Mouse (Mus musculus) ES-E14 (cell line): Measurements from ENCODE around the gene Zfp366. TPM values are rescaled to one million over a fixed set of nuclear protein-coding genes. Genes with fewer than 3 reads are reported as not detected.
A peak's percentile ranks its signal among the peaks of the same experiment; 100 is the strongest.

Source experiments
- DNase-seq: peaks from one replicate; pipeline ENCODE4 v3.0.0-alpha.2; 2013; ENCODE audit warnings: low read depth, low spot score
- H3K27ac ChIP-seq: 2 replicates; pipeline ENCODE4 v1.5.1; 2012; ENCODE audit warnings: low read depth, mild to moderate bottlenecking, low read length, moderate library complexity, mixed read lengths; ENCODE audit not compliant: poor library complexity, insufficient read depth, severe bottlenecking
- H3K36me3 ChIP-seq: 2 replicates; pipeline ENCODE4 v1.6.1; 2012; ENCODE audit warnings: mild to moderate bottlenecking, low read length, moderate library complexity, mixed read lengths; ENCODE audit not compliant: control insufficient read depth, poor library complexity, insufficient read depth, severe bottlenecking
- H3K4me1 ChIP-seq, 2 experiments: fragments of 150-350 bp in 1 of 2; sonication (generic) in 1 of 2; 2 replicates each; pipeline ENCODE4 v1.6.1; 2012; ENCODE audit warnings: low read length in 2 of 2, mild to moderate bottlenecking in 1 of 2, mixed read lengths in 1 of 2; ENCODE audit not compliant: control insufficient read depth in 2 of 2, insufficient read depth in 2 of 2, poor library complexity in 1 of 2
- H3K4me3 ChIP-seq, 2 experiments: fragments of 150-350 bp in 1 of 2; sonication (generic) in 1 of 2; 2 replicates each; pipeline ENCODE4 v1.5.1; 2012; ENCODE audit warnings: low read length in 2 of 2, low read depth in 1 of 2, mild to moderate bottlenecking in 1 of 2, mixed read lengths in 1 of 2; ENCODE audit not compliant: insufficient read depth in 1 of 2, poor library complexity in 1 of 2, severe bottlenecking in 1 of 2
- H3K9ac ChIP-seq: 2 replicates; pipeline ENCODE4 v1.6.1; 2012; ENCODE audit warnings: low read depth, mild to moderate bottlenecking, low read length, mixed read lengths; ENCODE audit not compliant: poor library complexity, insufficient read depth, severe bottlenecking
- H3K9me3 ChIP-seq: fragments of 150-350 bp; sonication (generic); 2 replicates; pipeline ENCODE4 v1.6.1; 2012; ENCODE audit warnings: low read depth, mild to moderate bottlenecking, low read length; ENCODE audit not compliant: control insufficient read depth, insufficient read depth
- CHD2 ChIP-seq: IDR thresholded peaks from 2 replicates; pipeline ENCODE4 v1.6.1; 2014; ENCODE audit warnings: mild to moderate bottlenecking, low read depth, low read length, inconsistent platforms
- HCFC1 ChIP-seq: IDR thresholded peaks from 2 replicates; pipeline ENCODE4 v1.6.1; 2012; ENCODE audit warnings: low read length, inconsistent platforms, borderline replicate concordance; ENCODE audit not compliant: insufficient read depth
- MAFK ChIP-seq: IDR thresholded peaks from 2 replicates; pipeline ENCODE4 v1.6.1; 2014; ENCODE audit warnings: mild to moderate bottlenecking, low read depth, low read length, inconsistent platforms; ENCODE audit not compliant: insufficient read depth
- ZC3H11A ChIP-seq: IDR thresholded peaks from 2 replicates; pipeline ENCODE4 v1.6.1; 2012; ENCODE audit warnings: low read depth, mild to moderate bottlenecking, inconsistent platforms, low read length, borderline replicate concordance
- ZNF384 ChIP-seq: IDR thresholded peaks from 2 replicates; pipeline ENCODE4 v1.6.1; 2012; ENCODE audit warnings: low read depth, low read length, inconsistent platforms
- in situ Hi-C, 2 experiments: fragments of 600-800 bp; cut with MboI; formaldehyde crosslinking; loops; one replicate each; pipeline ENCODE4 v1.15.1; 2025; ENCODE audit warnings: low sequenced_read_pairs in 2 of 2, inconsistent platforms in 1 of 2; ENCODE audit not compliant: unreplicated experiment in 2 of 2
- total RNA-seq: library from RNA; depleted of rRNA; stranded (reverse); fragments of 300-350 nt; gene quantifications from 2 replicates; pipeline ENCODE4 v1.2.3, GENCODE M21; 2012

Gene Zfp366
- total RNA-seq, 1 experiment = 0.04 TPM

DNA sequence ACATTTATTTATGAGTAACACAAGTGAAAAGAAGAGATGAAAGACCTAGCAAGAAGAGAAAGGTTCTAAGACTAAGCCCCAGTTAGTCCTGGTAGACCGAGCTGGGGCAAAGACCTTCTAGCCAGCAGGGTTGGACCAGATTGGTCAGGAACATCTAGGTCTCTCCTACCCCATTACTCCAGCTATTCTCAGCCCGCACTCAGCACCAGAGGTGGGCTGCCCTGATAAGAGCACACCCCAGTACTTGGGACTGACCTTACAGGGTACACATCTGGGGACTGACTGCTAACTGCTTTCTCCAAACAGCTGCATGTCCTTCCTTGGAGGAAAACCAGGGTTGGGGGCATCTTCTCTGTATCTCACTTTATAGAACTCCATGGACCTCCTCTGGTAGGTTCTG lies 66.2 kb downstream of the Zfp366 start:
- Histone ChIP-seq H3K36me3 (no peaks in the 10 kb centered on the region), H3K9ac (no peak overlapping the region), H3K27ac (0 out of 2 replicates have a peak overlapping the region, but pooled peaks have one; percentile 27), H3K4me3 (no peak overlapping the region), H3K4me1 (no peaks in the 10 kb centered on the region), H3K9me3 (no peaks in the 10 kb centered on the region)
- in situ Hi-C loops = no loop called here
- DNase-seq = no peak
- TF ChIP-seq ZC3H11A = no peak

GRCm38 (mm10) chr13:99254215-99254614 lies 69.6 kb downstream of the Zfp366 start:
- Histone ChIP-seq H3K4me1 (no peaks in the 10 kb centered on the region), H3K9ac (no peak overlapping the region), H3K9me3 (no peaks in the 10 kb centered on the region), H3K36me3 (no peaks in the 10 kb centered on the region), H3K27ac (no peak overlapping the region), H3K4me3 (no peak overlapping the region)
- in situ Hi-C loops = no loop called here
- no peak for DNase-seq
- TF ChIP-seq HCFC1 (no peak), MAFK (no peak), ZC3H11A (no peak), ZNF384 (no peak), CHD2 (no peak)

DNA sequence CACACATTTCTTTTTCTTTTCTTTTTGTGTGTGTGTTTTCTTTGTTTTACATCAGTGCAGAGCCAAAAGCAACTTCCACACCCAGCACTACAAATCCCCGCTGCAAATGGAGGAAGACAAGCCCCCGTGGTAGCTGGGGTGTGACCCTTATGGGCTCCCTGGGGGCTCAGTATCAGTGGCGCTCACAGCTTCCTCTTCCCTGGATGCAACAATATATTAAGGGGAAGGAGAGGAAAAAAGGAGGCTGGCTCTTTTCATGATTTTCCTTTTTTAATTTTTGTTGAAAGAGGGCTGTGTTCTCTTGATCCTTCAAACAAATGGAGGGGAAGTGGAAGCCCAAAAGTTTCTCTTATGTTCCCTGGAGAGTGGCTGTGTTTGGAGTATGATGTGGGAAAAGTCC lies 70.2 kb downstream of the Zfp366 start:
- TF ChIP-seq ZNF384 = no peak
- TF ChIP-seq HCFC1 = no peak
- no peak for TF ChIP-seq MAFK
- no peak for TF ChIP-seq ZC3H11A
- no peak for TF ChIP-seq CHD2
- Histone ChIP-seq H3K4me1 (no peaks in the 10 kb centered on the region), H3K9me3 (no peaks in the 10 kb centered on the region), H3K4me3 (no peak overlapping the region), H3K36me3 (no peaks in the 10 kb centered on the region), H3K27ac (no peak overlapping the region), H3K9ac (no peak overlapping the region)
- no peak for DNase-seq
- in situ Hi-C loops = no loop called here

DNA sequence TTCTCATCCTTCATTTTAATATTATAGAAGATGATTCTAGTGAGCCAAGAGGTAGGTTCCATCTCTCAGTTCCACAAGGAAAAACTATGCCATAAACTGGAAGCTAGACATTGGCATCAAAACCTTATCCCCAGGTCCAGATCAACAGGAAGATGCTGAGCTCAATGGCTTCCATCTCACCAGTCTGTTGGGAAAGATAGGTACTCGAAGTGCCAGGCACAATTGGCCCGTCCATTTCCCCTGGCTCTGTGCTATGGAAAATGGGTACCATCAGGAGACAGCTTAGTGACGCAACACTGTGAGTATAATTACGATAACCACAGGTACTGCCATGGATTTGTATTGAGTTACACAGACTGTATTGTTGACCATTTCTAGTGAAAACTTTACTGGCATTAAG lies 72.3 kb downstream of the Zfp366 start:
- Histone ChIP-seq H3K4me3 (no peak overlapping the region), H3K4me1 (no peaks in the 10 kb centered on the region), H3K36me3 (no peaks in the 10 kb centered on the region), H3K9me3 (no peaks in the 10 kb centered on the region), H3K9ac (no peak overlapping the region), H3K27ac (no peak overlapping the region)
- DNase-seq = no peak
- TF ChIP-seq MAFK = no peak
- no peak for TF ChIP-seq CHD2
- no peak for TF ChIP-seq HCFC1
- TF ChIP-seq ZC3H11A = no peak
- in situ Hi-C loops = no loop called here

- Histone ChIP-seq H3K9me3 (no peaks in the 10 kb centered on the region), H3K9ac (no peak overlapping the region), H3K27ac (no peak overlapping the region), H3K4me1 (no peaks in the 10 kb centered on the region), H3K4me3 (no peak overlapping the region), H3K36me3 (no peaks in the 10 kb centered on the region)
- no peak for DNase-seq
- in situ Hi-C loops = no loop called here
- TF ChIP-seq ZC3H11A (no peak), CHD2 (no peak), ZNF384 (no peak), HCFC1 (no peak), MAFK (no peak)
Measured at GRCm38 (mm10) chr13:99258677-99259076, 74.1 kb downstream of the Zfp366 start.
